Mouse (Mus musculus) CH12.LX (cell line): Measurements from ENCODE around the gene Nktr.
A peak's percentile ranks its signal among the peaks of the same experiment; 100 is the strongest.

ENCODE experiments used
- CHD2 ChIP-seq: IDR thresholded peaks from 2 replicates; pipeline ENCODE4 v1.6.1; 2011; ENCODE audit warnings: low read length, improper control_type of control experiment
- CTCF ChIP-seq, 2 experiments: IDR thresholded peaks in 1 of 2; conservative IDR thresholded peaks in 1 of 2; 2 replicates each; pipeline ENCODE4 v1.5.1; 2011 to 2012; ENCODE audit warnings: low read depth in 2 of 2, low read length in 2 of 2, improper control_type of control experiment in 1 of 2, inconsistent platforms in 1 of 2, mild to moderate bottlenecking in 1 of 2, moderate library complexity in 1 of 2
- E2F4 ChIP-seq: IDR thresholded peaks from 2 replicates; pipeline ENCODE4 v1.6.1; 2011; ENCODE audit warnings: low read depth, low read length, improper control_type of control experiment; ENCODE audit not compliant: insufficient replicate concordance
- ETS1 ChIP-seq: conservative IDR thresholded peaks from 2 replicates; pipeline ENCODE4 v1.6.1; 2012; ENCODE audit warnings: low read depth, mild to moderate bottlenecking, inconsistent platforms, low read length, improper control_type of control experiment, moderate library complexity
- POLR2A ChIP-seq: IDR thresholded peaks from 2 replicates; pipeline ENCODE4 v1.6.1; 2011; ENCODE audit warnings: low read depth, mild to moderate bottlenecking, improper control_type of control experiment, low read length
- TBP ChIP-seq: conservative IDR thresholded peaks from 2 replicates; pipeline ENCODE4 v1.6.1; 2011; ENCODE audit warnings: low read depth, low read length, improper control_type of control experiment
- TCF12 ChIP-seq: IDR thresholded peaks from 2 replicates; pipeline ENCODE4 v1.6.1; 2014; ENCODE audit warnings: low read depth, mild to moderate bottlenecking, inconsistent platforms, low read length, improper control_type of control experiment
- ZC3H11A ChIP-seq: IDR thresholded peaks from 2 replicates; pipeline ENCODE4 v1.6.1; 2012; ENCODE audit warnings: low read depth, mild to moderate bottlenecking, inconsistent platforms, low read length, improper control_type of control experiment

- TF ChIP-seq ETS1 (no peak), POLR2A (no peak), E2F4 (no peak), CHD2 (no peak), CTCF (conservative IDR thresholded peaks at IDR 0.05 in 1 of 2, IDR thresholded peaks at IDR 0.05 in 1 of 2; ENCODE audit: low read depth in 2 of 2, low read length in 2 of 2) (peak in 1 of 2 experiments; percentile 80; a peak in 2 of 4 replicates), TBP (no peak), TCF12 (no peak), ZC3H11A (no peak)
Measured at GRCm38 (mm10) chr9:121669348-121669791, 49.6 kb upstream of the Nktr start.
